Mouse (Mus musculus): ENCODE measurements around the gene Tmem156. TPM values are rescaled to one million over a fixed set of nuclear protein-coding genes. Genes with fewer than 3 reads are reported as not detected.
"Not testable (repeated sequence)": the region's sequence is repeated elsewhere in the genome, so short reads cannot be mapped to it uniquely, and the experiment has no call there.

The Tmem156 gene
- 10 to 100 TPM; 18.8 to 23.0 (median 21.0) TPM for polyA plus RNA-seq (2017; shearing (Covaris generic))

- no peak for ATAC-seq
These were observed at the start of gene Tmem156 for GRCm38 (mm10) chr5:65091921-65092320. Gene Tmem156, minus strand, starts transcription at chr5:65092132.

GRCm38 (mm10) chr5:65141242-65141641 is 49.3 kb upstream of the Tmem156 start:
- ATAC-seq, result no peak

DNA sequence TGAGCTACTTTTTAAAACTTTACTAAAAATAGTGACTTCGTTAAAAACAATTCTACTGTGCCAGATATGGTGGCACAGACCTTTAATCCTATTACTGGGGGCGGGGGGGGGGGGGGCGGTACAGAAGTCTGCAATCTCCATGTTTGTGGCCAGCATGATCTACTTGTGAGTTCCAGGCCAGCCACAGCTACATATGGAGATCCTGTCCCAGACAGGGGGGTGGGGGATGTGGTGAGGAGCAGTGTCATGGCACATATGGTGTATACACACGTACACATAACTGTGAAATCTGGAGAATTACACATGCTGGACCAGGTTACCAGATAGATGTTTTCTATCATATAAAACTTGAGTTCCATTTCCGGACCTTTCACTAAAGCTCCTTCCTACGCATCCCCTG is 45.1 kb upstream of the Tmem156 start:
- no peak for ATAC-seq

GRCm38 (mm10) chr5:65136159-65136558 is 44.2 kb upstream of the Tmem156 start:
- ATAC-seq, result no peak

- no peak for ATAC-seq
These were observed 39.4 kb upstream of the Tmem156 start for GRCm38 (mm10) chr5:65131211-65131879.

DNA sequence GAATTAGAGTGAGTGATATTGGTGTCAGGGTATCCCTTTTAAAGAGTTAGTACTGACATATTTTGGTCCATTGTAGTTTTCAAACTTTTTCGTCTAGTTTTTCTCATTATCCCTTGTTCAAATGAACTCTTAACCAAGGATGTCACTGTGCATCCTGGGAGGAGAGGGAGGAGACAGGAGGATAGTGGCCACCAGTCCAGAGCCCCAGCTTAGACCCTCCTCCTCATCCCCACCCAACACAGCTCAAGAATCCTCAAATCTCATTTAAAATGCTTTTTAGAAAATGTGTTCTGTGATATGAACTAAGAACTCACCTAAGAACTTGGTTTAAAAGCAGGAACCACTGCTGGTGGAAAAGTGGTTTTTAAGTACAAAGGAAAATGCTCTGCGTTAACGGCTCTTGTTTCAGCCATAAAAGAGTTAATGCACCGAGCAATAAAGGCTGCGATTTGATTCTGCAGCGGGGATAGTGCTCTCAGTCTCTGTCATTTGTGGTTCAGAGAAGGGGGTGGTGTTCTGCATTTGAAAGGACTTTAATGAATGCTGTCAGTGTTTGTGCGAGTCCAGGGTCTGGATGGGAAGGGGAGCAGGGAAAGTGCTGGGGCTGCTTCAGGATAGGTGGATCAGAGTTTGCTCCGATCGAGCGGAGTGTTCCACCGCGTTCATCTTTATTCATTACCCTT is 38.7 kb upstream of the Tmem156 start:
- ATAC-seq, result no peak

- no peak for ATAC-seq
These were observed 36.5 kb upstream of the Tmem156 start for GRCm38 (mm10) chr5:65128481-65128880.

DNA sequence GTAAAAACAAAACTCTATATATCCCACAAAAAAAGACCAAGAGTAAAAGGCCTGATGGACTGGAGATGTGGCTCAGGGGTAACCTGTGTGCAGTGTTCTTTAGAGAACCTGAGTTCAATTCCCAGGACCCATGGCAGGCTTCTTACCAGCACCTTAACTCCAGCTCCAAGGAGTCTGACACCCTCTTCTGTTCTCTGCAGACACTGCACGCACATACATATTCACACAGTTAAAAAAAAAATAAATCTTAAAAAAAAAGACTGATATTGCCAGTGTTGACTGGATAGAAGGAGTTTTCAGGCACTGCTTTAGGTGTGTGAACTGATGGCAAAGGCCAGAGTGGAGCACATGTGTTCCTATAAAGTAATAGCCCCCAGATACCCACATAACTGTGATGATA is 34.2 kb upstream of the Tmem156 start:
- no peak for ATAC-seq

DNA sequence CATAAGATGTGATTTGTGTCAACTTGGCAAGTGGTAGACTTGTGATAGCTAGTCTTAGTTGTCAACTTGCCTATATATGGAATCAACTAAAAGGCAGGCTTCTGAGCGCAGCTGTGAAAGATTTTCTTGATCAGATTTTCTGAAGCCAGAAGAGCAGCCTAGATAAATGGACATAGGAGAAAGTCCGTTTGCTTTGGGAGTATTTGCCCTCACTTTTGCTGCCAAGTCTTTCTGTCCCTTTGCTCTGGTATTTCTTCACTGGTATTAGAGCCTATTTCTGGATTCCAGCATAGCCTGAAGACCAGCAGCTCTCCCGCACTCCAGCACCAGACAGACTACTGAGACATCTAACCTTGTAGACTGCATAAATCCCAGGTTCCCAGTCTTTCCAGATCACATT is 30.7 kb upstream of the Tmem156 start:
- no peak for ATAC-seq

DNA sequence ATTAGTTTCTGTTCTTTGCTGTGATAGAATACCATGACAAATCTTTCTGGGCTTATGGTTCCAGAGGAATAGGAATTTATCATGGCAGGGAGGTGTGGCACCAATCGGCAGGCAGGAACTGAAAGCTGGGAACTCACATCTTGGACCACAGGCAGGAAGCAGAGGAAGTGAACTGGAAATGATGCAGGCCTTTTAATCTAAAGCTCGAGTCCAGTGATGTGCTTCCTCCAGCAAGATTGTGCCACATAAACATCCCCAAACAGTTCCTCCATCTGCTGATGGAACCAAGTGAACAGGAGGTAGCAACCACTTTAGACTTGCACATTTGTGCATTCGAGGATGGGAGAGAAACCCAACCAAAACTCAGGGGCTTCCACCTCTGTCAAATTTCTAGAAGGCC is 28.0 kb upstream of the Tmem156 start:
- ATAC-seq, result peak; percentile 60

DNA sequence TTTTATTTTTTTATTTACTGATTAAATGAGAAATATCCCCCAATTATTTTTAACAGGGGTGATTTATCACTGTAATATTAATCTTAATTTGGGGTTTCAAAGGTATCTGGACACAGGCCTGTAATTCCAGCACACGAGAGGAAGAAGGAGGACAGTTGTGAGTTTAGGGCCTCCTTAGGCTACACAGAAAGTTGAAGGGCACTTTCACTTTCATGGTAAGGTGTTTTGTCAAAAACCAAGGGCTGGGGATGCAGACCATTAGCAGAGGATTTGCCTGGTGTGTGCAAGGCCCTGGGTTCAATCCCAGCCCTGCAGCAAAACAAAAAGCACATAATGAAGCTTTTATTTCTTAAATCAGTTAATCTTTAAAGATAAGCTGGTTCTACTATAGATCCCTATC is 27.6 kb upstream of the Tmem156 start:
- peak; percentile 61 for ATAC-seq

GRCm38 (mm10) chr5:65116789-65117188 is 24.9 kb upstream of the Tmem156 start:
- no peak for ATAC-seq

- ATAC-seq, result peak; percentile 93
These were observed 21.4 kb upstream of the Tmem156 start for GRCm38 (mm10) chr5:65113323-65113722.

DNA sequence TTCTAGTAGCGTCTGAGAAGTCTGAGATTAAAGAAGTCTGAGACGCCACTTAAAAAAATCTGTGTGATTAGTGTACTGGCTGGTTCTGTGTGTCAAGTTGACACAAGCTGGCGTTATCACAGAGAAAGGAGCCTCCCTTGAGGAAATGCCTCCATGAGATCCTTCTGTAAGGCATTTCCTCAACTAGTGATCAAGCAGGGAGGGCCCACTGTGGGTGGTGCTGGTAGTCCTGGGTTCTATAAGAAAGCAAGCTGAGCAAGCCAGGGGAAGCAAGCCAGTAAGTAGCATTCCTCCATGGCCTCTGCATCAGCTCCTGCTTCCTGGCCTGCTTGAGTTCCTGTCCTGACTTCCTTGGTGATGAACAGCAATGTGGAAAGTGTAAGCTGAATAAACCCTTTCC is 20.3 kb upstream of the Tmem156 start:
- ATAC-seq, result not testable (repeated sequence)

DNA sequence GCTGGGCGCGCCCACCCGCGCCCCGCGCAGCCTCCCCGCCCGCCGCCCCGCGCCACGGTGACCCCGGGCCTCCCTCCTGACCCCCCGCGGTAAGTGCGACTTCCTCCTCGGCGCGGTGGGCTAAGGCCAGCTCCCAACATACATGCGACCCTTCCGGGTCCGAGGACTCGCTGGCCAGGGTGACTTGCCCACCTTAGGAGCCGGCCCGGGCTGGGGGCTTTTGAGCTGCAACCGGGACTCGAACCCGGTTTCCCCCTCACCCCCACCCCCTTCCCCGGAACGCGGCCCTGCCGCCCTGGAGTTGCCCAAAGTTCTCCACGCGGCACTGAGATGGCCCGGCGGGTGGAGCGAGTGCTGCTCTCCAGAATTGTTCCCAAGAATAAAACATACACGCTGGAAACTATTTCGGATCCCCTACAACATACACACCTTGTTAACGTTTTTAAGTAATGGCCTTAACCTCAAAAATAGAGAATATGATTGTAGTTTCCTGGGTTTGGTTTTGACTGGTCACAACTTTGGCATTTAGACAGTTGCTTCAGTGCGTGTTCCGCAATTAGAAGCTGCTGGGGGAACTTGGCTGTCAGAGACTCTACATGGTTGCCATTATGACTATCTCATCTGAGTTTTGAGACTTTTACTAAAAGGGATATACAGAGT is 16.0 kb upstream of the Tmem156 start:
- peak; percentile 24 for ATAC-seq

DNA sequence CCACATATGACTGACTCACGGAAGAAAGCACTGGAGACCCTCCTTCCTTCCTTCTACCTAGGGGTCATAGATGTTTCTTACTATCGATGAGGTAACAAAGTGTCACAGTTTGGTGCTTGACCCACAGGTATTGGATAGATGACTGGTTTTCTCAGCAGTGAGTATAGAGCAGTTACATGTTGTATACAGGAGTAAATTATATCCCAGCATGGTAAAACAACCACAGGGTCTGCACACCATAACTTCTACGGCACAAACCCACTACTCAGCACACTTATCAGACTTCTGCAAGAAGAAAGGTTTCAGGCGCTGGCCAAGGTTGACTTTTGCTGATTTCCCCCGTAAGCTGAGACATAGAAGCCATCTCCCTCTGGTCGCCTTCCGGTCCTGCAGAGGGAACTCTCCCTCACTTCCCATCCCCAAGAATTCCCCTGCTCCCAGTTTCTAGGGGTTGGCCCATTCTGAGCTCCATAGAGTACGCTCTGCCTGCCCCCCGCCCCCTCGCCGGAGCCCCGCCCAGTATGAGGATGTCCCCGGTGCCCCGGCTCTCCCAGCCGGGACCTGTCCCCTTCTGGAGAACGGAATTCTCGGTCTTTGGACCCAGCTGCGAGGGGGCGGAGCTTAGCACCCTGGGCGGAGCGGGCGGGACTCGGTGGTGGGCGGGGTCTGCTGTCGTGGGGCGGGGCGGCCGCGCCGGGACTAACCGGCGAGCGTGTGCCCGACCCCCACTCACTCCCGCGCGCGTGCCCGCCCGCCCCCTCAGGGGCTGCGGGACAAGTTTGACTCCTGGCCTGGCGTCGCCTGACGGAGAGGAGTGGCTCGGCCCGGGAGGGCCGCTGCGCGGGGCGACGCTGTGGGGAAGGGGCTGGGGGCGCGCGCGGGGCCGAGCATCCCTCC is 15.2 kb upstream of the Tmem156 start, which contains the start of gene Klhl5:
Gene Klhl5 (plus strand): TSS at position 664 of the 897 bp plus-strand sequence.
- ATAC-seq, result peak; percentile 70

GRCm38 (mm10) chr5:65102641-65103042 is 10.7 kb upstream of the Tmem156 start:
- peak; percentile 57 for ATAC-seq

DNA sequence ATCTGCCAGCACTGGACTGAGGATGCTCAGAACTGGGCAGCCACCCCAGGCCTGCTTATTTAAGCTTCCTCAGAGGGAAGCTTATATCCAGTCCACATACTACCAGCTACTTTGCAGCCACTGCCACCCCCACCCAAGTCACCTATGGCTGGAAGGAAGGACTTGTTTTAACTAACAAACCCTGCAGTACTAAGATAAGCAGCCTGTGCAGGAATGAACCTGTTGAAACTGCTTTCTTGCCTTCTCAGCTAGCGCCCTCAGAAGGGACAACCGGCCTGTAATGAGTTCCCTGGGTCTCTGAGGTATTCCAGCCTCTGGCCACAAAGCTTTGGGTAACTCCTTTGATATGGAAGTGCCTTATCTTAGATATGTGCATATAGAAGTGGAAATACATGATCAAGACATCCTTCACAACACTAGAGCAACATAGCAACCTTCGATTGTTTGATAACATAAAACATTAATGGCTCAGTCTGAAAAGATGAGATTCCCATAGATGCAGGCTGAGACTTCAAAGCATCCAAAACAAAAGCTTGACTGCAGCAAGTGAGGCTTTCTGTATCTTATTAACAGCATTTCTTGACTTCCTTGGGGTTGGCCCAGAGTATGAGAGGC is 10.2 kb upstream of the Tmem156 start:
- ATAC-seq, result peak; percentile 7

DNA sequence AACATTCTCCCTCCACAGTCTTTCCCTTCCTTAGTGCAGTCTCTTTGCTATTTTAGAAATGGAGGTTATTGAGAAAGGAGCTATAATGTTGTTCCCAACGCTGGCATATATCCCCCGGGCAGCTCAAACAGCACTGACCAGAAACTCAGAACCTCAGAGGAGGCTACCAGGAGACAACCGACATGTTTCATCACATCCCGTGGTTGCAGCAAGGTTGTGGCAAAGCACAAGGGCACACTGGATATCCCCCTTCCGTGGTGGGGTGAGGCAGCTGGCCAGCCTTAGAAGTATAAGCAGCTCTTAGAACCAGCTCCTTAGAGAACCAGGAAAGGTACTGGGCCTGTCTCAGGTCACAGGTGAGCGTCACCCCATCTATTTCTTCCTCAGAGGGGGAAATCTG is 9.7 kb upstream of the Tmem156 start:
- ATAC-seq, result no peak

DNA sequence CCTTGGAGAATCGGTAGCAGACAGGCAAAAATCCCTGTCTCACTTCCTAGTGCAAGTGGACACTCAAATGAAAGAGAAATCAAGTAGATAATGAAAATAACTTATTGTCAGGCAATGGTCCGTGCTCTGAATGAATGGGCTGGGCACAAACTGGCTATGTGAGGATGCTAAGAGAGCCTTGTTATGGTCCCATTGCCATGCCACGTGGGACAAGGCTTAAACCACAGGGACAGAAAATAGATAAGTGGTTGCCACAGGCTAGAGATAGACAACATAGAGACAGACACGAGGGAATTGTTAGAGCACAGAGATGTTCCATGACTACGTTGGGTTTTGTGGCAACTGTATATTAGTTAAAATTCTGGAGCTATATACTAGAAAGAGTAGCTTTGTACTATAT is 9.3 kb upstream of the Tmem156 start:
- no peak for ATAC-seq

DNA sequence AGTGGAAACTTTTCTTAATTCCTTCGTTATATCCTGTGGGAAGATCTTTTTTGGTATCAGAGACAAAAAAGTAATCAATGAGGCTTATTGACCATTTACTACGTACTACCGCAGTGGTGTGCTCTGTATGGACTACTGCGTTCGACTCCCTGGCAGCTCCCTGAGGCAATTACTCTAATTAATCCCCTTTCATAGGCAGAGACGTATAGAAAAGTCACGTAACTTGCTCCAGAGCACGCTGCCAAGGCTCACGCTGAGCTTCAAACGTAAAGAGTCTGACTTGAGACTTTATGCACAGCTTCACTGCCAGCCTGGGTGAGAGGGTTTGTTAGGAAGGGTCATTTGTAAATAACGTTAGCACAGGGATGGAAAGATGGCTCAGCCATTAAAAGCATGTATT is 8.1 kb upstream of the Tmem156 start:
- ATAC-seq, result no peak

- ATAC-seq, result no peak
These were observed 5.5 kb upstream of the Tmem156 start for GRCm38 (mm10) chr5:65097457-65097856.
